Mouse (Mus musculus): Measurements from ENCODE around the gene Dynlt1c. TPM values are rescaled to one million over a fixed set of nuclear protein-coding genes. Genes with fewer than 3 reads are reported as not detected.
"Not testable (repeated sequence)": the region's sequence is repeated elsewhere in the genome, so short reads cannot be mapped to it uniquely, and the experiment has no call there.

The Dynlt1c gene
- total and polyA plus RNA-seq, 2 experiments: 1.1 to 3.8 TPM

- not testable (repeated sequence) for H3K9ac ChIP-seq (ENCODE audit: low read depth, low read length); H3K79me2 ChIP-seq (ENCODE audit: control insufficient read depth, insufficient read depth, low read length); H3K36me3 ChIP-seq (ENCODE audit: control insufficient read depth, insufficient read depth, low read length); DNase-seq (ENCODE audit: extremely low read depth, low read depth, low spot score); H3K27ac ChIP-seq (replicated peaks; ENCODE audit: insufficient read depth, low read depth, low read length); H3K27me3 ChIP-seq (ENCODE audit: control insufficient read depth, insufficient read depth, low read length); H3K4me3 ChIP-seq (ENCODE audit: insufficient read depth, low read depth, low read length); H3K4me1 ChIP-seq (ENCODE audit: control insufficient read depth, insufficient read depth, low read length)
- WGBS: 96% methylated on average over 6 of the region's 6 CpGs
Observed at GRCm38 (mm10) chr17:6632850-6633249, 31.4 kb downstream of the Dynlt1c start.

DNA sequence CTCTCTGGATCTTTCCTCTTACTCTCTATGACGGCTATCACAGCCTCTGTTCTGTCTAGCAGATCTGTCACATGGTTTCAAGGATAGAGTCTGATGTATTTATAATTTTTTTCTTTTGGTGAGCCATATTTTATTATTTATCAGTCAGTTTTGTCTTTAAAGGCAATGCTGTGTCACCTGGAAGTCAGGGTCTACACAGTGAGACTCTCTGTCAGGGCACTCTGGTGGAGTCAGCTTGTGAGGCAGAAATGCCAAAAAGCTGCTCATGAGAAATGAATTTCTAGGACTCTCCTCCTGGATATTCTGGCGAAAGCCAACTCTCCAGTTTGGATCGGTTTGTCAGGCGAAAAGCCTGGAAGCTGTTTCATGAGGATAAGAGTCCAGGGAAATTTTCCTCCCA lies 34.3 kb downstream of the Dynlt1c start:
- WGBS: 68% methylated on average over 2 of the region's 4 CpGs

DNA sequence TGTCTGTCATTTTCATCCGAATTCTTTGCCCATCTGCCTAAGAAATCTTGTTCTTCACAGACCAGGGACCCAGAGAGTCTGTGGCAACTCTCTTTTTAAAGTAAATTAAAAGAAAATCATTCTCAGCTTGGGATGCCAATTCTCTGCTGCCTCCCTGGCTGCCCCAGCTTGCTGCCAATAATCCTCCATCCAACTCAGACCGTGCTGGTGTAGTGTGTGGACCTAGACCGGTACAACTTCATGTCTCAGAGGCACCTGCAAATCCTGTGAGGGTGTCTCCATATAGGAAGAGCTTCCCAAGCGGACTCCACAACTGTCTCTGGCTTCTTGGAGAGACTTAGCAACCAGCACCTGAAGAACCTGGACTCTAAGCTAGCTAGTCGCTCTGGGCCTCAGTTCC lies 35.4 kb downstream of the Dynlt1c start:
- Histone ChIP-seq H3K4me3 (ENCODE audit: insufficient read depth, low read depth, low read length) (no peak overlapping the region), H3K79me2 (ENCODE audit: control insufficient read depth, insufficient read depth, low read length) (no peaks in the 10 kb centered on the region), H3K36me3 (ENCODE audit: control insufficient read depth, insufficient read depth, low read length) (no peaks in the 10 kb centered on the region), H3K27ac (replicated peaks; ENCODE audit: insufficient read depth, low read depth, low read length) (no peak overlapping the region), H3K4me1 (ENCODE audit: control insufficient read depth, insufficient read depth, low read length) (no peaks in the 10 kb centered on the region), H3K27me3 (ENCODE audit: control insufficient read depth, insufficient read depth, low read length) (no peaks in the 10 kb centered on the region), H3K9ac (ENCODE audit: low read depth, low read length) (no peak overlapping the region)
- no peak for DNase-seq (ENCODE audit: extremely low read depth, low read depth, low spot score)
- 76% methylated on average over 5 of the region's 5 CpGs for WGBS
- no peak for TF ChIP-seq POLR2A (IDR thresholded peaks at IDR 0.05; ENCODE audit: extremely low read depth, insufficient read depth, low read length)
- no peak for TF ChIP-seq CTCF (IDR thresholded peaks at IDR 0.05; ENCODE audit: low read depth, low read length)

More for the DNA sequence above, 34.3 kb downstream of the Dynlt1c start:
- not testable (repeated sequence) for H3K4me1 ChIP-seq (ENCODE audit: control insufficient read depth, insufficient read depth, low read length); DNase-seq (ENCODE audit: extremely low read depth, low read depth, low spot score); H3K4me3 ChIP-seq (ENCODE audit: insufficient read depth, low read depth, low read length); H3K36me3 ChIP-seq (ENCODE audit: control insufficient read depth, insufficient read depth, low read length); H3K27me3 ChIP-seq (ENCODE audit: control insufficient read depth, insufficient read depth, low read length); H3K27ac ChIP-seq (replicated peaks; ENCODE audit: insufficient read depth, low read depth, low read length); H3K79me2 ChIP-seq (ENCODE audit: control insufficient read depth, insufficient read depth, low read length); H3K9ac ChIP-seq (ENCODE audit: low read depth, low read length)

- H3K9ac ChIP-seq (ENCODE audit: low read depth, low read length); H3K79me2 ChIP-seq (ENCODE audit: control insufficient read depth, insufficient read depth, low read length); H3K36me3 ChIP-seq (ENCODE audit: control insufficient read depth, insufficient read depth, low read length); DNase-seq (ENCODE audit: extremely low read depth, low read depth, low spot score); H3K4me1 ChIP-seq (ENCODE audit: control insufficient read depth, insufficient read depth, low read length); H3K4me3 ChIP-seq (ENCODE audit: insufficient read depth, low read depth, low read length); H3K27ac ChIP-seq (replicated peaks; ENCODE audit: insufficient read depth, low read depth, low read length); H3K27me3 ChIP-seq (ENCODE audit: control insufficient read depth, insufficient read depth, low read length): not testable (repeated sequence)
- 91% methylated on average over 4 of the region's 4 CpGs for WGBS
Observed at GRCm38 (mm10) chr17:6637434-6637833, 36.0 kb downstream of the Dynlt1c start.

GRCm38 (mm10) chr17:6638444-6638843 lies 37.0 kb downstream of the Dynlt1c start:
- not testable (repeated sequence) for H3K4me3 ChIP-seq (ENCODE audit: insufficient read depth, low read depth, low read length); H3K4me1 ChIP-seq (ENCODE audit: control insufficient read depth, insufficient read depth, low read length); H3K27me3 ChIP-seq (ENCODE audit: control insufficient read depth, insufficient read depth, low read length); H3K27ac ChIP-seq (replicated peaks; ENCODE audit: insufficient read depth, low read depth, low read length); DNase-seq (ENCODE audit: extremely low read depth, low read depth, low spot score); H3K36me3 ChIP-seq (ENCODE audit: control insufficient read depth, insufficient read depth, low read length); H3K79me2 ChIP-seq (ENCODE audit: control insufficient read depth, insufficient read depth, low read length); H3K9ac ChIP-seq (ENCODE audit: low read depth, low read length)
- WGBS: 82% methylated on average over 8 of the region's 8 CpGs

DNA sequence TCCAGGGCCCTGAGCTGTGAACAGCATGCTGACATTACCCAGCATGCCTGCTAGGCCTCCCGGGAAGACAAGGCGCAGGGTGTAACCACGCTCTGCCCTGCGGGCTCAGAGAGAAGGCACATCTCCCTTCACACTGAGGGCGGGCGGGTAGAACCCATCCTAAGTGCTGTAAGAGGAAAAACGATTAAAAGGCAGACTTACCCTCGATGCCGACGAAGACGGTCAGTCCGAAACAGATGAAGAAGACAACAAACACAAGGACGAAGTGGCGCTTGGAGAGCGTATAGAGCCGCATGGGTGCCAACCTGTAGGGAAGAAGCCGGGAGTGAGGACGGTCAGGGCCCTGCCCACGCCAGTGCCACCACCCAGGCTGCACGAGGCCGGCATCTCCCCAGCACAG lies 38.0 kb downstream of the Dynlt1c start:
- H3K79me2 ChIP-seq (ENCODE audit: control insufficient read depth, insufficient read depth, low read length); H3K27me3 ChIP-seq (ENCODE audit: control insufficient read depth, insufficient read depth, low read length); H3K4me3 ChIP-seq (ENCODE audit: insufficient read depth, low read depth, low read length); H3K9ac ChIP-seq (ENCODE audit: low read depth, low read length); H3K4me1 ChIP-seq (ENCODE audit: control insufficient read depth, insufficient read depth, low read length); H3K27ac ChIP-seq (replicated peaks; ENCODE audit: insufficient read depth, low read depth, low read length); DNase-seq (ENCODE audit: extremely low read depth, low read depth, low spot score); H3K36me3 ChIP-seq (ENCODE audit: control insufficient read depth, insufficient read depth, low read length): not testable (repeated sequence)
- 89% methylated on average over 16 of the region's 21 CpGs for WGBS

- 88% methylated on average over 10 of the region's 10 CpGs for WGBS
- H3K79me2 ChIP-seq (ENCODE audit: control insufficient read depth, insufficient read depth, low read length); H3K36me3 ChIP-seq (ENCODE audit: control insufficient read depth, insufficient read depth, low read length); H3K4me1 ChIP-seq (ENCODE audit: control insufficient read depth, insufficient read depth, low read length); H3K27ac ChIP-seq (replicated peaks; ENCODE audit: insufficient read depth, low read depth, low read length); H3K4me3 ChIP-seq (ENCODE audit: insufficient read depth, low read depth, low read length); DNase-seq (ENCODE audit: extremely low read depth, low read depth, low spot score); H3K9ac ChIP-seq (ENCODE audit: low read depth, low read length); H3K27me3 ChIP-seq (ENCODE audit: control insufficient read depth, insufficient read depth, low read length): not testable (repeated sequence)
Observed at GRCm38 (mm10) chr17:6640044-6640637, 38.7 kb downstream of the Dynlt1c start.

- H3K27ac ChIP-seq (replicated peaks; ENCODE audit: insufficient read depth, low read depth, low read length); H3K27me3 ChIP-seq (ENCODE audit: control insufficient read depth, insufficient read depth, low read length); H3K36me3 ChIP-seq (ENCODE audit: control insufficient read depth, insufficient read depth, low read length); DNase-seq (ENCODE audit: extremely low read depth, low read depth, low spot score); H3K9ac ChIP-seq (ENCODE audit: low read depth, low read length); H3K4me1 ChIP-seq (ENCODE audit: control insufficient read depth, insufficient read depth, low read length); H3K79me2 ChIP-seq (ENCODE audit: control insufficient read depth, insufficient read depth, low read length); H3K4me3 ChIP-seq (ENCODE audit: insufficient read depth, low read depth, low read length): not testable (repeated sequence)
- 87% methylated on average over 14 of the region's 14 CpGs for WGBS
Observed at GRCm38 (mm10) chr17:6640771-6641429, 39.4 kb downstream of the Dynlt1c start.

DNA sequence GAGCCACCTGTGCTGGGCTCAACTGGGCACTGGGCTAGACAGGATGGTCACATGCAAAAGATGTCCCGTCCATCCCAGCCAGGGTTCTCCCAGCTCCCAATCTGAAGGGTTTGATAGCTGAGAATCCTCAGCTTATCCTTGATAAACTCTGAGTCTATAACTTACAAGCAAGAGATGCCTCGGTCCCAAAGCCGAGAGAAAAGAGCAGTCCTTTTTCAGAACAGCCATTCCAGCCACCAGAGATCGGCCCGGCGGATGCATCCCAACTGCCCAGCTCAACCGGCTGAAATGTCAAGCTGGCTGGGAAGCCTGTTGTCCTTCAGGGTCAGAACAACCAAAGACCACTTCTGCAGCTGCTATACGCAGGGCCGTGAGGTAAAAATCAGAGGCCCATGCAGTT lies 42.7 kb downstream of the Dynlt1c start:
- not testable (repeated sequence) for H3K9ac ChIP-seq (ENCODE audit: low read depth, low read length); DNase-seq (ENCODE audit: extremely low read depth, low read depth, low spot score); H3K27ac ChIP-seq (replicated peaks; ENCODE audit: insufficient read depth, low read depth, low read length); H3K4me1 ChIP-seq (ENCODE audit: control insufficient read depth, insufficient read depth, low read length); H3K4me3 ChIP-seq (ENCODE audit: insufficient read depth, low read depth, low read length); H3K27me3 ChIP-seq (ENCODE audit: control insufficient read depth, insufficient read depth, low read length); H3K36me3 ChIP-seq (ENCODE audit: control insufficient read depth, insufficient read depth, low read length); H3K79me2 ChIP-seq (ENCODE audit: control insufficient read depth, insufficient read depth, low read length)
- 93% methylated on average over 9 of the region's 9 CpGs for WGBS
